Mouse (Mus musculus): ENCODE results near the gene Zfyve9. TPM values are rescaled to one million over a fixed set of nuclear protein-coding genes. Genes with fewer than 3 reads are reported as not detected.

Zfyve9 gene
- 0.46 TPM for polyA plus RNA-seq (2017; shearing (Covaris generic))

GRCm38 (mm10) chr4:108780057-108780863, at the start of gene Zfyve9:
Zfyve9 (minus strand) TSS chr4:108780798.

GRCm38 (mm10) chr4:108719349-108719748, 61.2 kb downstream of the Zfyve9 start, which contains the start of gene 3110021N24Rik:
3110021N24Rik (plus strand) TSS chr4:108719649.

GRCm38 (mm10) chr4:108619587-108620341, 160.8 kb downstream of the Zfyve9 start, which contains the start of gene Cc2d1b:
Cc2d1b (plus strand) TSS chr4:108619940.

Other genes starting within 250 kb of the Zfyve9 start
- gene Prpf38a, start 201.5 kb downstream of the Zfyve9 start, polyA plus RNA-seq (2017; shearing (Covaris generic)) = 71.7 TPM
- gene Orc1, start 201.4 kb downstream of the Zfyve9 start, polyA plus RNA-seq (2017; shearing (Covaris generic)) = 1.2 TPM
- gene Cc2d1b, start 160.9 kb downstream of the Zfyve9 start, polyA plus RNA-seq (2017; shearing (Covaris generic)) = 104 TPM
- not detected for gene 3110021N24Rik, start 61.1 kb downstream of the Zfyve9 start, polyA plus RNA-seq (2017; shearing (Covaris generic))
- gene Btf3l4, start 52.8 kb upstream of the Zfyve9 start, polyA plus RNA-seq (2017; shearing (Covaris generic)) = 82.9 TPM
- 37.8 TPM for gene Txndc12, start 53.8 kb upstream of the Zfyve9 start, polyA plus RNA-seq (2017; shearing (Covaris generic))
- gene Kti12, start 67.0 kb upstream of the Zfyve9 start, polyA plus RNA-seq (2017; shearing (Covaris generic)) = 16.9 TPM
- 0.37 TPM for gene A730015C16Rik, start 67.8 kb upstream of the Zfyve9 start, polyA plus RNA-seq (2017; shearing (Covaris generic))
- not detected for gene Rab3b, start 98.3 kb upstream of the Zfyve9 start, polyA plus RNA-seq (2017; shearing (Covaris generic))
- 131 TPM for gene Nrd1, start 219.9 kb upstream of the Zfyve9 start, polyA plus RNA-seq (2017; shearing (Covaris generic))

All from CD4-positive, CD25-positive, alpha-beta regulatory T cell, adult 9 weeks (primary cell).